Mouse (Mus musculus) neural tube, embryonic 11.5 days (tissue): ENCODE results near the gene Dnase1l2. TPM values are rescaled to one million over a fixed set of nuclear protein-coding genes. Genes with fewer than 3 reads are reported as not detected.

Experiments used
- ATAC-seq: fragments of 200-750 bp; cut with Nextera tagmentation; 2 replicates; pipeline ENCODE4 v1.8.0; 2017; ENCODE audit warnings: moderate number of reproducible peaks, mild to moderate bottlenecking, moderate TSS enrichment, moderate library complexity; ENCODE audit not compliant: insufficient read depth, low FRiP score, low TSS enrichment
- DNase-seq: peaks from one replicate; pipeline ENCODE4 v3.0.0-alpha.2; 2015; ENCODE audit warnings: low spot score
- H3K27ac ChIP-seq: fragments of 300-500 bp; sonication (generic); 2 replicates; pipeline ENCODE4 v1.5.1; 2014; ENCODE audit warnings: low read depth, mild to moderate bottlenecking, low read length
- H3K27me3 ChIP-seq: fragments of 300-500 bp; sonication (generic); 2 replicates; pipeline ENCODE4 v1.6.1; 2014; ENCODE audit warnings: mild to moderate bottlenecking, low read length, mixed read lengths; ENCODE audit not compliant: control insufficient read depth, insufficient read depth
- H3K36me3 ChIP-seq: fragments of 300-500 bp; sonication (generic); 2 replicates; pipeline ENCODE4 v1.6.1; 2014; ENCODE audit warnings: mild to moderate bottlenecking, low read length, moderate library complexity, mixed read lengths; ENCODE audit not compliant: control insufficient read depth, insufficient read depth
- H3K4me1 ChIP-seq: fragments of 300-500 bp; sonication (generic); 2 replicates; pipeline ENCODE4 v1.6.1; 2014; ENCODE audit warnings: low read length, mixed read lengths; ENCODE audit not compliant: control insufficient read depth, insufficient read depth
- H3K4me2 ChIP-seq: fragments of 300-500 bp; sonication (generic); 2 replicates; pipeline ENCODE4 v1.6.1; 2014; ENCODE audit warnings: low read depth, mild to moderate bottlenecking, moderate library complexity
- H3K4me3 ChIP-seq: fragments of 300-500 bp; sonication (generic); 2 replicates; pipeline ENCODE4 v1.5.1; 2014; ENCODE audit warnings: low read depth, low read length
- H3K9ac ChIP-seq: fragments of 300-500 bp; sonication (generic); 2 replicates; pipeline ENCODE4 v1.6.1; 2014; ENCODE audit warnings: mild to moderate bottlenecking, low read length
- H3K9me3 ChIP-seq: fragments of 300-500 bp; sonication (generic); 2 replicates; pipeline ENCODE4 v1.6.1; 2016; ENCODE audit warnings: low read length; ENCODE audit not compliant: control insufficient read depth
- WGBS: fragments of 180-500 bp; shearing (Covaris S2); extraction: QIAGEN DNeasy Blood & Tissue Kit; methylation state at CpG from one replicate; pipeline ENCODE4 v1.1.7; 2014; 5-methylcytosine and 5-hydroxymethylcytosine counted together
- polyA plus RNA-seq: library from polyadenylated mRNA; unstranded; fragments of >200 nt; fragmentation: Nextera tagmentation; extraction: Ambion mirVana; gene quantifications from 2 replicates; pipeline ENCODE4 v1.2.1, GENCODE M21; 2014

Gene Dnase1l2
- polyA plus RNA-seq, 1 experiment from 2014 or later: 2.1 TPM

- no peak overlapping the region for H3K9ac ChIP-seq
- 86% methylated on average over 6 of the region's 6 CpGs for WGBS
- peaks cover 7% of the 10 kb centered on the region; the same call in 1 of the 2 replicates for H3K4me1 ChIP-seq
- H3K27ac ChIP-seq: no peak overlapping the region
- no peak overlapping the region for H3K4me3 ChIP-seq
- H3K36me3 ChIP-seq: peaks cover 34% of the 10 kb centered on the region
- H3K4me2 ChIP-seq: no peak overlapping the region
- DNase-seq: no peak
- ATAC-seq: no peak
- H3K9me3 ChIP-seq: no peaks in the 10 kb centered on the region
- H3K27me3 ChIP-seq: no peaks in the 10 kb centered on the region
Observed at GRCm38 (mm10) chr17:24449507-24449906, 6.6 kb upstream of the Dnase1l2 start.

GRCm38 (mm10) chr17:24446590-24446989 lies 3.7 kb upstream of the Dnase1l2 start:
- DNase-seq: no peak
- no peak for ATAC-seq
- Histone ChIP-seq H3K9me3 (no peaks in the 10 kb centered on the region), H3K4me1 (no peaks in the 10 kb centered on the region), H3K36me3 (peaks cover 43% of the 10 kb centered on the region), H3K4me3 (no peak overlapping the region), H3K27me3 (no peaks in the 10 kb centered on the region), H3K4me2 (no peak overlapping the region), H3K9ac (no peak overlapping the region), H3K27ac (no peak overlapping the region)
- WGBS: 95% methylated on average over 8 of the region's 8 CpGs

- Histone ChIP-seq H3K36me3 (peaks cover 38% of the 10 kb centered on the region), H3K27ac (no peak overlapping the region), H3K4me3 (no peak overlapping the region), H3K4me1 (no peaks in the 10 kb centered on the region), H3K9me3 (no peaks in the 10 kb centered on the region), H3K27me3 (no peaks in the 10 kb centered on the region), H3K4me2 (no peak overlapping the region), H3K9ac (no peak overlapping the region)
- no peak for ATAC-seq
- DNase-seq: no peak
- WGBS: 92% methylated on average over 4 of the region's 4 CpGs
Observed at GRCm38 (mm10) chr17:24443409-24443808, 504 bp upstream of the Dnase1l2 start.

- 89% methylated on average over 14 of the region's 14 CpGs for WGBS
- no peaks in the 10 kb centered on the region for H3K9me3 ChIP-seq
- no peak for DNase-seq
- H3K4me3 ChIP-seq: no peak overlapping the region
- H3K27ac ChIP-seq: no peak overlapping the region
- no peak overlapping the region for H3K9ac ChIP-seq
- H3K4me1 ChIP-seq: no peaks in the 10 kb centered on the region
- no peak overlapping the region for H3K4me2 ChIP-seq
- no peaks in the 10 kb centered on the region for H3K27me3 ChIP-seq
- peaks cover 33% of the 10 kb centered on the region for H3K36me3 ChIP-seq
- no peak for ATAC-seq
Observed at GRCm38 (mm10) chr17:24442107-24442506, 798 bp downstream of the Dnase1l2 start.

GRCm38 (mm10) chr17:24441148-24441547 lies 1.8 kb downstream of the Dnase1l2 start:
- peaks cover 27% of the 10 kb centered on the region for H3K36me3 ChIP-seq
- H3K4me1 ChIP-seq: no peaks in the 10 kb centered on the region
- ATAC-seq (no peak), DNase-seq (no peak)
- 67% methylated on average over 2 of the region's 2 CpGs for WGBS
- no peak overlapping the region for H3K27ac ChIP-seq
- no peak overlapping the region for H3K4me2 ChIP-seq
- H3K9ac ChIP-seq: no peak overlapping the region
- H3K4me3 ChIP-seq: no peak overlapping the region
- no peaks in the 10 kb centered on the region for H3K27me3 ChIP-seq
- no peaks in the 10 kb centered on the region for H3K9me3 ChIP-seq

- H3K36me3 ChIP-seq: peaks cover 21% of the 10 kb centered on the region
- no peak for ATAC-seq
Observed at GRCm38 (mm10) chr17:24440377-24440776, 2.5 kb downstream of the Dnase1l2 start.

GRCm38 (mm10) chr17:24437016-24437415 lies 5.9 kb downstream of the Dnase1l2 start:
- Histone ChIP-seq H3K36me3 (peaks cover 5% of the 10 kb centered on the region; the same call in 1 of the 2 replicates), H3K4me1 (no peaks in the 10 kb centered on the region), H3K4me2 (no peak overlapping the region), H3K27me3 (no peaks in the 10 kb centered on the region), H3K9me3 (no peaks in the 10 kb centered on the region), H3K9ac (no peak overlapping the region), H3K27ac (no peak overlapping the region), H3K4me3 (no peak overlapping the region)
- peak; percentile 31 for DNase-seq
- ATAC-seq: no peak
- 73% methylated on average over 5 of the region's 5 CpGs for WGBS

More at GRCm38 (mm10) chr17:24440377-24440776, 2.5 kb downstream of the Dnase1l2 start:
- no peak overlapping the region for H3K4me3 ChIP-seq
- no peaks in the 10 kb centered on the region for H3K9me3 ChIP-seq
- WGBS: 91% methylated on average over 8 of the region's 8 CpGs
- no peak overlapping the region for H3K4me2 ChIP-seq
- no peak overlapping the region for H3K27ac ChIP-seq
- H3K9ac ChIP-seq: no peak overlapping the region
- DNase-seq: no peak
- H3K27me3 ChIP-seq: no peaks in the 10 kb centered on the region
- H3K4me1 ChIP-seq: no peaks in the 10 kb centered on the region

- DNase-seq: no peak
- Histone ChIP-seq H3K4me2 (no peak overlapping the region), H3K9me3 (no peaks in the 10 kb centered on the region), H3K27me3 (no peaks in the 10 kb centered on the region), H3K27ac (no peak overlapping the region), H3K9ac (no peak overlapping the region), H3K36me3 (peaks cover 2% of the 10 kb centered on the region; the same call in 1 of the 2 replicates), H3K4me3 (no peak overlapping the region), H3K4me1 (peaks cover 4% of the 10 kb centered on the region; the same call in 1 of the 2 replicates)
- WGBS: 88% methylated on average over 14 of the region's 14 CpGs
- ATAC-seq: no peak
Observed at GRCm38 (mm10) chr17:24429201-24429983, 13.5 kb downstream of the Dnase1l2 start.

- ATAC-seq: no peak
Observed at GRCm38 (mm10) chr17:24427170-24427557, 15.7 kb downstream of the Dnase1l2 start.

More at GRCm38 (mm10) chr17:24427170-24427557, 15.7 kb downstream of the Dnase1l2 start:
- H3K4me3 ChIP-seq: peak overlapping the region; percentile 70
- H3K4me1 ChIP-seq: peaks cover 4% of the 10 kb centered on the region; the same call in 1 of the 2 replicates
- peaks cover 15% of the 10 kb centered on the region for H3K36me3 ChIP-seq
- WGBS: 11% methylated on average over 8 of the region's 8 CpGs
- peak overlapping the region; percentile 68 for H3K4me2 ChIP-seq
- peak overlapping the region; percentile 92; the same call in 1 of the 2 replicates for H3K27ac ChIP-seq
- DNase-seq: peak; percentile 21
- H3K27me3 ChIP-seq: no peaks in the 10 kb centered on the region
- H3K9me3 ChIP-seq: no peaks in the 10 kb centered on the region
- H3K9ac ChIP-seq: peak overlapping the region; percentile 90
